Mouse (Mus musculus) CH12F3 (cell line): Measurements from ENCODE around the gene Nav3.

ENCODE experiments used
- in situ Hi-C: fragments of 300-500 bp; cut with MboI; formaldehyde crosslinking; loops from 2 replicates; pipeline ENCODE4 v1.14.3; 2020; ENCODE audit warnings: low sequenced_read_pairs

Gene Nav3

GRCm38 (mm10) chr10:109924136-109924535 lies 531.9 kb downstream of the Nav3 start:
- in situ Hi-C loops, result no loop called here

- in situ Hi-C loops, result no loop called here
Measured at GRCm38 (mm10) chr10:109921368-109921767, 534.6 kb downstream of the Nav3 start.

- in situ Hi-C loops, result no loop called here
Measured at GRCm38 (mm10) chr10:109920607-109921187, 535.3 kb downstream of the Nav3 start.

GRCm38 (mm10) chr10:109919515-109919914 lies 536.5 kb downstream of the Nav3 start:
- in situ Hi-C loops, result no loop called here

- in situ Hi-C loops, result no loop called here
Measured at GRCm38 (mm10) chr10:109907206-109907605, 548.8 kb downstream of the Nav3 start.

GRCm38 (mm10) chr10:109906413-109906785 lies 549.6 kb downstream of the Nav3 start:
- in situ Hi-C loops, result no loop called here

- in situ Hi-C loops, result no loop called here
Measured at GRCm38 (mm10) chr10:109905649-109906412, 550.2 kb downstream of the Nav3 start.

- in situ Hi-C loops, result no loop called here
Measured at GRCm38 (mm10) chr10:109904841-109905240, 551.2 kb downstream of the Nav3 start.

- in situ Hi-C loops, result no loop called here
Measured at GRCm38 (mm10) chr10:109903701-109904555, 552.1 kb downstream of the Nav3 start.

- in situ Hi-C loops, result no loop called here
Measured at GRCm38 (mm10) chr10:109903241-109903640, 552.8 kb downstream of the Nav3 start.

GRCm38 (mm10) chr10:109889171-109889475 lies 566.9 kb downstream of the Nav3 start:
- in situ Hi-C loops, result no loop called here

- in situ Hi-C loops, result no loop called here
Measured at GRCm38 (mm10) chr10:109888355-109889170, 567.4 kb downstream of the Nav3 start.

- in situ Hi-C loops, result no loop called here
Measured at GRCm38 (mm10) chr10:109887160-109887559, 568.8 kb downstream of the Nav3 start.

- in situ Hi-C loops, result no loop called here
Measured at GRCm38 (mm10) chr10:109876107-109876506, 579.9 kb downstream of the Nav3 start.

- in situ Hi-C loops, result no loop called here
Measured at GRCm38 (mm10) chr10:109875312-109875830, 580.6 kb downstream of the Nav3 start.

- in situ Hi-C loops, result no loop called here
Measured at GRCm38 (mm10) chr10:109874652-109875311, 581.2 kb downstream of the Nav3 start.

GRCm38 (mm10) chr10:109866063-109866462 lies 589.9 kb downstream of the Nav3 start:
- in situ Hi-C loops, result no loop called here

- in situ Hi-C loops, result no loop called here
Measured at GRCm38 (mm10) chr10:109865391-109865790, 590.6 kb downstream of the Nav3 start.

GRCm38 (mm10) chr10:109864708-109865107 lies 591.3 kb downstream of the Nav3 start:
- in situ Hi-C loops, result no loop called here

- in situ Hi-C loops, result no loop called here
Measured at GRCm38 (mm10) chr10:109861275-109861674, 594.7 kb downstream of the Nav3 start.
